Mouse (Mus musculus) embryonic facial prominence, embryonic 11.5 days (tissue): ENCODE measurements at regions not wholly inside any gene's neighbourhood (a gene's known extent, or its start where the extent isn't known, plus 50 kb on each side); places are given as distances from the start of the nearest gene placed in this dataset.

Experiments used
- ATAC-seq: fragments of 200-750 bp; cut with Nextera tagmentation; replicated peaks from 2 replicates; pipeline ENCODE4 v1.8.0; 2017; ENCODE audit warnings: low read depth; ENCODE audit not compliant: insufficient number of reproducible peaks, low FRiP score, low TSS enrichment
- DNase-seq: peaks from one replicate; pipeline ENCODE4 v3.0.0-alpha.2; 2015; ENCODE audit warnings: low spot score
- H3K27ac ChIP-seq: fragments of 300-500 bp; sonication (generic); replicated peaks from 2 replicates; pipeline ENCODE4 v1.5.1; 2014; ENCODE audit warnings: mild to moderate bottlenecking, low read depth, low read length, control low read depth
- H3K27me3 ChIP-seq: fragments of 300-500 bp; sonication (generic); 2 replicates; pipeline ENCODE4 v1.6.1; 2014; ENCODE audit warnings: mild to moderate bottlenecking, low read length, moderate library complexity, mixed read lengths; ENCODE audit not compliant: control insufficient read depth, insufficient read depth
- H3K36me3 ChIP-seq: fragments of 300-500 bp; sonication (generic); replicated peaks from 2 replicates; pipeline ENCODE4 v1.6.1; 2014; ENCODE audit warnings: low read depth, mild to moderate bottlenecking, low read length, moderate library complexity, mixed read lengths; ENCODE audit not compliant: control insufficient read depth, insufficient read depth
- H3K4me1 ChIP-seq: fragments of 300-500 bp; sonication (generic); 2 replicates; pipeline ENCODE4 v1.6.1; 2014; ENCODE audit warnings: low read length, mixed read lengths; ENCODE audit not compliant: control insufficient read depth, insufficient read depth
- H3K4me2 ChIP-seq: fragments of 300-500 bp; sonication (generic); 2 replicates; pipeline ENCODE4 v1.6.1; 2014; ENCODE audit warnings: low read depth, mild to moderate bottlenecking, control low read depth, low read length, moderate library complexity
- H3K4me3 ChIP-seq: fragments of 300-500 bp; sonication (generic); 2 replicates; pipeline ENCODE4 v1.5.1; 2014; ENCODE audit warnings: low read depth, low read length, control low read depth
- H3K9ac ChIP-seq: fragments of 300-500 bp; sonication (generic); replicated peaks from 2 replicates; pipeline ENCODE4 v1.6.1; 2014; ENCODE audit warnings: mild to moderate bottlenecking, control low read depth, low read length
- H3K9me3 ChIP-seq: fragments of 300-500 bp; sonication (generic); replicated peaks from 2 replicates; pipeline ENCODE4 v1.6.1; 2016; ENCODE audit warnings: mild to moderate bottlenecking, low read length, inconsistent platforms, mixed read lengths; ENCODE audit not compliant: control insufficient read depth
- WGBS: fragments of 180-500 bp; shearing (Covaris S2); extraction: QIAGEN DNeasy Blood & Tissue Kit; methylation state at CpG from one replicate; pipeline ENCODE4 v1.1.7; 2014; 5-methylcytosine and 5-hydroxymethylcytosine counted together

DNA sequence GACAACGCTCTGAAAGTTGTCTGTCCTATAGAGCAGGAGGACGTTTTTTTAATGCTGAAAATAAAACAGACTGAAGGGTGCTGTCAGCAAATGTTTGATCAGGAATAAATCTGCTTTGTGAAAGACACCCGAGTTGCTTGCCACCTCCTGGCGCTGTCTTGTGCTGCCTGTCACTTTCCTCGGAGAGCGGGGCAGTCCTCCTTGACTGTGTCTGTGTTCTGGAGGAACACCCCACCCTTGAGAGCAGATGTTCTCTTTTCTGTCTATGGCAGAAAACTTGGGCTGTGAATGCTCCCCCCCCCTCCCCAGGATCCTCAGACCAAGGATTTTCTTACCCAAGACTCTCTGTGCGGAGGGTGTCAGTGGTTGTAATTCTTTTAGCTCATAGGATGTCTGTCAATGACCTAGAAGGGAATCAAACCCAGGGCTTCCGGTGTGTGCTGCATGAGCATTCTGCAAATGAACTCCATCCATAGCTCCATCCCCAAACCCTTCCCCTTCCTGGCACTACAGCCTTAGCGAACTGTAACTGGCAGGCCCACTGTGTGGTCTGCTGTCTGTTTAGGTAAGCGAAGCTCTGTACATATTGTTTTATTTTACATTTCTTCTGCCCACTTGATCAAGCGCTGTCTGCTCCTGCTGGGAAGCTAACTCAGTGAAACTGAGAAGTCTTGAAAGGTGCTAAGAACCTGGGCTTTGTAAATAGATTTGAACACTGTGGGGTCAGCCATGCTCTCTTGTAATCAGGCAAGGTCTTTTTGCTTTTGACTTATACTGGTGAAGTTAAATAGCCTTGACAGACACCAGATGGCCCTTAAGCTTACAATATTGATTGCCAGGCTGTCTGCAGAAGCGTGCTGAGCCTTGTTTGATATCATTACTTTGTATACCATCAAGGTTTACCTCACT lies 53.0 kb upstream of the Bach1 start:
- H3K4me3 ChIP-seq, result no peak overlapping the region
- no peaks in the 10 kb centered on the region for H3K9me3 ChIP-seq
- peak; percentile 58 for DNase-seq
- ATAC-seq, result peak; percentile 65
- H3K27ac ChIP-seq, result no peak overlapping the region
- no peak overlapping the region for H3K4me2 ChIP-seq
- WGBS, result 52% methylated on average over 12 of the region's 12 CpGs
- no peaks in the 10 kb centered on the region for H3K27me3 ChIP-seq
- H3K36me3 ChIP-seq, result no peaks in the 10 kb centered on the region
- H3K9ac ChIP-seq, result no peak overlapping the region
- no peaks in the 10 kb centered on the region for H3K4me1 ChIP-seq

DNA sequence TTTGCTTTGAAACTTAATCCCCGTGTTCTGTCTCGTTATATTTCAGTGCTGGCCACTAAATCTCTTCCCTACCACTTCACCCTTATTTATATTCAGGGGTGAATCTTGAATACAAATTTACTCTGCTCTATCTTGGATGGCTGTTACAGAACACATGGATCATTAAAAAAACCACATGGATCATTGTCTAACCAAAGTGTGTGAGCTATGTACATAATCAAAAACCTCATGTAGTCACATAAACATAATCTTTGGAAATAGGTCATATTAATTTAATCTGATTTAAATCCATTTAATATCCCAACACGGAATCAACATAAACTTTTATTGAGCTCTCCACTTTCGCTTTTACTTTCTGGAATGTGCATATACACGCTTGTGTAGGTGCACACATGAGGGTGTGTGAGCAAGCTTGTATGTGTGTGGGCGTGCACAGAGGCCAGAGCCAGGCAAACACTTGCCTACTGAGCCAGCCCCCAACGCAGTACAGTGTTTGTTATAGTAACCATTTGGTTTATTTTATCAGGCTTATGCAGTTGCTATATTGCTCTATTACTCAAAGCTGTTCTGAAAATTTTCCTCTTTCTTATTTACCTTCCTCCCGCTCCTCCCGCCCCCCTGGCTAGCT lies 52.2 kb upstream of the Bach1 start:
- H3K4me2 ChIP-seq, result no peak overlapping the region
- 72% methylated on average over 9 of the region's 9 CpGs for WGBS
- H3K4me1 ChIP-seq, result no peaks in the 10 kb centered on the region
- no peak overlapping the region for H3K9ac ChIP-seq
- H3K27me3 ChIP-seq, result no peaks in the 10 kb centered on the region
- H3K4me3 ChIP-seq, result no peak overlapping the region
- no peak overlapping the region for H3K27ac ChIP-seq
- H3K36me3 ChIP-seq, result no peaks in the 10 kb centered on the region
- 0 out of 2 replicates have a peak, but pooled peaks have one; percentile 58 for ATAC-seq
- no peaks in the 10 kb centered on the region for H3K9me3 ChIP-seq
- DNase-seq, result peak; percentile 24
